Mouse (Mus musculus): ENCODE data around the gene Mrpl58. TPM values are rescaled to one million over a fixed set of nuclear protein-coding genes. Genes with fewer than 3 reads are reported as not detected.
"Not testable (repeated sequence)": the region's sequence is repeated elsewhere in the genome, so short reads cannot be mapped to it uniquely, and the experiment has no call there.

The Mrpl58 gene
- total RNA-seq, 2 experiments from 2014 or later = 86.7 to 98.5 TPM

DNA sequence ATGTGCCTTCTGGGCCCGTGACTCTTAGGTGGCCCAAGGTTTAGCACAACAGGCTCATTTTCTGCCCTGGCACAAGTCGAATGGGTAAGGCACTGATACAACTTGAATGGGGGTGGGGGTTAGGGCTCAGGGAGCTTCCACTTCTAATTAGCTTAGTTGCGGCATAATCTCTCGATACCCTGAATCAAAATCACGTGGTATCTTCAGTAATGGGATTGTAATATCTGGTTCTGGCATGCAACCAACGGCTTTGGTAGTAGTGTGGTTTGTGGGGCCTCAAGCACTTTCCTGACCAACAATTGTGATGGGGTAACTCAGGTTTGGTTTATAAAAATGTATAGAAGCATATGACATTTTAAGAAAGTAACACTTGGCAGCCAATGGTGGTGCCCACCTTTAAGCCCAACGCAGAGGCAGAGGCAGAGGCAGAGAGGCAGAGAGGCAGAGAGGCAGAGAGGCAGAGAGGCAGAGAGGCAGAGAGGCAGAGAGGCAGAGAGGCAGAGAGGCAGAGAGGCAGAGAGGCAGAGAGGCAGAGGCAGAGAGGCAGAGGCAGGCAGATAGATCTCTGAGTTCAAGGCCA lies 48.8 kb downstream of the Mrpl58 start:
- intact Hi-C loops (cut with DNase I) = no loop called here
- no peak for DNase-seq

DNA sequence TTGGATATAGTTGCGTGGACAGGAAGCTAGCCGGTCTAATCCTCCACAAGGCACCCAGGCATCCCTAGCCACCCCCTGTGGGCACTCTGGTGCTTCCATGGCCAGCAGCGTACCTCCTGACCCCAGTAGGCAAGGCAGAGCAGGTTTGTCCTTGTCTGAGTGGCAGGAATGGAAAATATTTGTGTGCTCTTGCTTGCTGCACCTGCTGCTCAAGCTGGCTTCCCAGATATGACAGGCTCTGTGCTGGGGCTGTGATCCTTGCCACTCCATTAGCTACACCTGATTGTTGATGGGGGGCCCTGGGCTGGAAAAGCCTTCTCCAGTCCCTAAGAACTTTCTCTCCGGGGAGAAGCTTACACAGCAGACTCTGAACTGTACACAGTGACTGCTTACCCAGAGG lies 49.8 kb downstream of the Mrpl58 start:
- intact Hi-C loops (cut with DNase I) = no loop called here
- no peak for DNase-seq

DNA sequence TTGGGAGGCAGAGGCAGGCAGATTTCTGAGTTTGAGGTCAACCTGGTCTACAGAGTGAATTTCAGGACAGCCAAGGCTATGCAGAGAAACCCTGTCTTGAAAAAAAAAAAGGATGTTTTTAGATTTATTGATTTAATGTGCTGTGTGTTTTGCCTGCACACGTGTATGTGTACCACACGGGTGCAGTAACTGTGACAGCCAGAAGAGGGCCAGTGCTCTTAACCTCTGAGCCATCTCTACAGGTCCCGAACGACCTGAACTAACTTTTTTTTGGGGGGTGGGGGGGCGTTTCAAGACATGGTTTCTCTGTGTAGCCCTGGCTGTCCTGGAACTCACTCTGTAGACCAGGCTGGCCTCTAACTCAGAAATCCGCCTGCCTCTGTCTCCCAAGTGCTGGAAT lies 51.3 kb downstream of the Mrpl58 start:
- intact Hi-C loops (cut with DNase I) = not testable (repeated sequence)

DNA sequence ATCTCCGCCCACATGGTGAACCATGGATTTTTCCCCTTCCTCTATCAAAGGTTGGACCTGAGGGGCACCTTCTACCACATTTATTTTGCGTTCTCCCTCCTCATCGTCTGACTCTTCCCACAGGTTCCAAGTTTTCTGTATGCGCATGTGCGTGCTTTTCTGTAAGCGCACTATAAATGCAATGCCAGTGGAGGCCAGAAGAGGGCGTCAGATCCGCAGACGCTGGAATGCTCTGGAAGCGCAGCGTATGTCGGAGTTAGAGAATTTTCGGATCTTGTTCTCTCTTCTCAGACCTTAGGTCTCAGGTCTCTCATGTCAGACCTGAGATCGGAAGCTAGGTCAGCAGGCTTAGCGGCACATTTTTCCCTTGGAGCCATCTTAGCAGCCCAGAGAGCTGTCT lies 52.1 kb downstream of the Mrpl58 start:
- intact Hi-C loops (cut with DNase I) = no loop called here

More for the DNA sequence above, 51.3 kb downstream of the Mrpl58 start:
- DNase-seq = not testable (repeated sequence)

DNA sequence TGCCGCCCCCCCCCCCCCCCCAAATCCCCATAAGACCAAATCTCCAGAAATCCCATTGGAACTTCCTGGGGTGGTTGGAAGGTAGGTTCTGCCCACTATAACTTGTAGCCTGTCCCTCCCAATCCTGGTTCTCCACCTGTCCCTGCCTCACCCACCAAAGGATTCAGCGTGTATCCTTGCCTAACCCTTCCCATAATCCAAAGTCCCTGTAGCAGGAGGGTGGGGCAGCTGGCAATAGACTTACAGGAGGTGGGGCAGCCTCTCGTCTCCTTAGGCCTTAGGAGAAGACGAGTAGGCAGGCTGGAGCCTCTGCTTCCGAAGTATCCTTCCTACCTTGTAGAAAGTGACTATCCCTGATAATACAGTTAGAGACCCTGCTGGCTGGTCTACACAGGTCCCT lies 52.6 kb downstream of the Mrpl58 start:
- DNase-seq = no peak
- intact Hi-C loops (cut with DNase I) = no loop called here

More for the DNA sequence above, 52.1 kb downstream of the Mrpl58 start:
- no peak for DNase-seq

DNA sequence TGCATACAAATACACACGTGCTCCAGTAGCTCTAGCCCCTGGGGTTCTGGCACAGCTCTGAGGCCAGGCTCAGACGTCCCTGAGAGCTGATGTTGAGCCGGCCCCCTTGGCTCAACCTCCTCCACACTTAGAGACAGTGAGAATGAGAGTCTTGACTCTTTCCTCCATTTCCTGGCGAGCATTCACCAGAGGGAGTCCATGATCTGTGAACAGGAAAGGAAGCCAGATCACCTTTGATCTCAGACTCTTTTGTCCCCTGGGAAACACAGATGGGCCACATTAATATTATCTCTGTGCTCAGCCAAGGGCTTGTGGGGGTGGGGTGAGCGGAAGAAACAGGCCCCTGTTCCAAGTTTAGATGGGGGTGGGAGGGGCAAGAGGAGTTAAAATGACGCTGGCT lies 53.9 kb downstream of the Mrpl58 start:
- DNase-seq = no peak
- intact Hi-C loops (cut with DNase I) = no loop called here

DNA sequence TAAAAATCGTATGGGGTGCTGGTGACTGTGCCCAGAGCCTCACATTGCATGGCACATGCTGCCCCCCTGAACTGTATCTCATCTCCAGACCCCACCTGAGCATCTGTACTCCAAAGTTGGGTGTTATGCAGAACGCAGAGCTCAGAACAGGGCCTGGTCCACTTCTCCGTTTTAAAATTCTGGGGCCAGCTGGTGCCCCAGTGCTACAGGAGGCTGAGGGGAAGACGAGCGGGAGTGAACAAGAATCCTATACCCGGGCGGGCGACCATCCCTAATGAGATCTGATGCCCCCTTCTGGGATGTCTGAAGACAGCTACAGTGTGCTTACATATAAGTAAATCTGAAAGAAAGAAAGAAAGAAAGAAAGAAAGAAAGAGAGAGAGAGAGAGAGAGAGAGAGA lies 57.4 kb downstream of the Mrpl58 start:
- intact Hi-C loops (cut with DNase I) = no loop called here
- no peak for DNase-seq

DNA sequence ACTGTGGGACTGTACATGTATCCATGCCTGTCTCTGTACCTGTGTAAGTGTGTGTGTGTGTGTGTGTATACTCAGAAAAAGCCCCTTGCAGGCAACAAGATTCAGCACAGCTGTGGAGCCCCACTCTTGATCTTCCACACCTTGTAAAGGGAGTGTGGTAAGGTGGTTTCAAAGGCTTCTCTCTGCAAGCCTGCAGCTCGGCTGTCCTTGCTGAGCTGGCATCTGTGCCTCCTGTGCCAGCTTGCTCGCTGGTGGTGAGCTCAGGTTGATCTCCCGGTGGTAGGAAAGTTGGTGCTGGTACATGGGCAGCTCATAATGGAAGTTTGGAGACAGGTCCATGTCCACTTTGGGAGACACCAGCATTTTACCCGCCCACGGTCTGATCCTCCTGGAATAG lies 58.3 kb downstream of the Mrpl58 start:
- intact Hi-C loops (cut with DNase I) = no loop called here
- no peak for DNase-seq

Small RNA genes within 50 kb of the gene (microRNA-seq; reads per million reads assigned to microRNA genes)
- gene Mir3968 = 0 to 1.1 reads per million in 2 experiments

Other genes with a start within 250 kb of the Mrpl58 start
- gene Slc9a3r1, start 240.4 kb upstream of the Mrpl58 start, total RNA-seq (2021) = 1 to 10 TPM; 2.3 to 3.1 TPM
- gene Tmem104, start 216.3 kb upstream of the Mrpl58 start, total RNA-seq (2021) = 1 to 10 TPM; 4.5 to 6.0 TPM
- gene Nat9, start 215.9 kb upstream of the Mrpl58 start, total RNA-seq (2021) = 10 to 100 TPM; 10.6 to 12.9 TPM
- not detected for gene Grin2c, start 136.5 kb upstream of the Mrpl58 start, total RNA-seq (2021)
- 1 to 10 TPM; 3.6 to 4.4 TPM for gene Fdxr, start 126.7 kb upstream of the Mrpl58 start, total RNA-seq (2021)
- gene Fads6, start 106.1 kb upstream of the Mrpl58 start, total RNA-seq (2021) = 1 to 10 TPM; 2.4 to 3.5 TPM
- gene Otop2, start 96.6 kb upstream of the Mrpl58 start, total RNA-seq (2021) = not detected
- 1 to 10 TPM in 1 of 2 experiments, under 1 TPM in 1; 0.72 to 1.3 TPM for gene Ush1g, start 81.7 kb upstream of the Mrpl58 start, total RNA-seq (2021)
- gene Otop3, start 69.0 kb upstream of the Mrpl58 start, total RNA-seq (2021) = not detected
- 1 to 10 TPM; 2.0 TPM for gene Hid1, start 36.0 kb upstream of the Mrpl58 start, total RNA-seq (2021)
- gene Cdr2l, start 21.8 kb upstream of the Mrpl58 start, total RNA-seq (2021) = 1 to 10 TPM; 2.1 to 2.6 TPM
- 100 to 1,000 TPM; 770 to 834 TPM for gene Atp5h, start 16.2 kb downstream of the Mrpl58 start, total RNA-seq (2021)
- gene Kctd2, start 16.4 kb downstream of the Mrpl58 start, total RNA-seq (2021) = 10 to 100 TPM; 12.7 to 12.9 TPM
- gene Trim80, start 36.8 kb downstream of the Mrpl58 start, total RNA-seq (2021) = not detected
- gene Slc16a5, start 58.7 kb downstream of the Mrpl58 start, total RNA-seq (2021) = under 1 TPM in 1 of 2 experiments, not detected in 1; 0.61 TPM
- gene Armc7, start 71.9 kb downstream of the Mrpl58 start, total RNA-seq (2021) = 1 to 10 TPM in 1 of 2 experiments, under 1 TPM in 1; 0.89 to 1.2 TPM
- gene Nt5c, start 88.1 kb downstream of the Mrpl58 start, total RNA-seq (2021) = 1 to 10 TPM; 6.5 to 9.2 TPM
- gene Jpt1, start 110.6 kb downstream of the Mrpl58 start, total RNA-seq (2021) = 10 to 100 TPM; 34.6 to 48.3 TPM
- gene Sumo2, start 132.5 kb downstream of the Mrpl58 start, total RNA-seq (2021) = 100 to 1,000 TPM; 107 to 124 TPM
- gene Nup85, start 160.7 kb downstream of the Mrpl58 start, total RNA-seq (2021) = 10 to 100 TPM; 15.8 to 20.8 TPM
- gene Mrps7, start 200.2 kb downstream of the Mrpl58 start, total RNA-seq (2021) = 10 to 100 TPM; 66.8 to 72.4 TPM
- 10 to 100 TPM; 12.5 to 13.0 TPM for gene Gga3, start 200.3 kb downstream of the Mrpl58 start, total RNA-seq (2021)
- gene Mif4gd, start 209.2 kb downstream of the Mrpl58 start, total RNA-seq (2021) = 10 to 100 TPM; 41.8 to 45.8 TPM
- 10 to 100 TPM; 44.4 to 46.8 TPM for gene Slc25a19, start 224.5 kb downstream of the Mrpl58 start, total RNA-seq (2021)